In the genomic region with DNA sequence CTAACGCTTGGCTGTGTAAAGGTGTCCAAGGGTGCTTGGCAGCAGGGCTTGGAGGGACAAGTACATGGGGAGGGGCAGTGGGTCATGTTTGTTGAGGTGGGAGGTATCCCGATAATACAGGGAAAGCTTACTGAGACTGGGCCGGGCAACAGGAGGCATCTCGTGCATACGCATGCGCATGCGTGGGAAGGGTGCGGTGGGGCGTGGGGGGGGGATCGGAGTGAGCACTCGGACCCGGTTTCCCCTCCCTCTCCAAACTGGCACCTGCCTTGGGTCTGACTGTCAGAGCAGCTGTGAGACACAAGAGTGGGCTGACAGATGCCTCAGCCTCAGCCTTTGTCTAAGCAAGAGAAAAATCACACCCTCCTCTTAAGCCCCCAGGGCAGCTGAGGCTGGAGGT, we compare ENCODE assay signal across 15 mouse cellular contexts. TPM values are rescaled to one million over a fixed set of nuclear protein-coding genes. Genes with fewer than 3 reads are reported as not detected.
DNase-seq lines count a peak whose midpoint lies in the region; ATAC-seq and TF ChIP-seq lines count a peak whose summit lies in the region.
"Had no signal": no experiment of that assay in that cellular context is flagged by ENCODE, and none has a peak within 500 bp of the region (broad histone marks: within the 10 kb centered on the region; RNA-seq: fewer than 3 reads in every experiment).

No protein-coding gene starts in this region.

- H3K4me2 ChIP-seq in forebrain, embryonic 12.5 days, result no peak overlapping the region
- peak overlapping the region; percentile 39 for H3K4me2 ChIP-seq in hindbrain, postnatal 0 days (ENCODE audit: low read depth, low read length)
- peak overlapping the region; percentile 27 for H3K4me2 ChIP-seq in neural tube, embryonic 15.5 days
- H3K4me2 ChIP-seq: intestine, embryonic 15.5 days; lung, embryonic 14.5 days had no signal

- no peaks in the 10 kb centered on the region for H3K27me3 ChIP-seq in testis, adult 2 months (ENCODE audit: control insufficient read depth, insufficient read depth, low read length)
- peaks cover 56% of the 10 kb centered on the region for H3K27me3 ChIP-seq in forebrain, embryonic 12.5 days
- no peaks in the 10 kb centered on the region for H3K27me3 ChIP-seq in hindbrain, postnatal 0 days (ENCODE audit: insufficient read depth, low read length)
- H3K27me3 ChIP-seq in neural tube, embryonic 15.5 days (replicated peaks), result peaks cover 14% of the 10 kb centered on the region
- H3K27me3 ChIP-seq: intestine, embryonic 15.5 days had no signal

- WGBS in forebrain, embryonic 12.5 days, result 61% methylated on average over 12 of the region's 12 CpGs
- WGBS in hindbrain, postnatal 0 days, result 27% methylated on average over 12 of the region's 12 CpGs
- 32% methylated on average over 12 of the region's 12 CpGs for WGBS in neural tube, embryonic 15.5 days

- no peak overlapping the region for H3K27ac ChIP-seq in testis, adult 2 months (ENCODE audit: control insufficient read depth, insufficient read depth, low read depth, low read length)
- peak overlapping the region; percentile 71 for H3K27ac ChIP-seq in forebrain, embryonic 12.5 days
- H3K27ac ChIP-seq in hindbrain, postnatal 0 days, result peak overlapping the region; percentile 57
- no peak overlapping the region for H3K27ac ChIP-seq in neural tube, embryonic 15.5 days (replicated peaks)
- H3K27ac ChIP-seq: heart, embryonic 10.5 days; intestine, embryonic 15.5 days had no signal

- H3K4me1 ChIP-seq in testis, adult 2 months (ENCODE audit: control insufficient read depth, insufficient read depth, low read length), result peaks cover 5% of the 10 kb centered on the region
- H3K4me1 ChIP-seq in forebrain, embryonic 12.5 days, result peaks cover 50% of the 10 kb centered on the region
- peaks cover 15% of the 10 kb centered on the region for H3K4me1 ChIP-seq in hindbrain, postnatal 0 days (ENCODE audit: insufficient read depth, low read length)
- H3K4me1 ChIP-seq in neural tube, embryonic 15.5 days, result peaks cover 31% of the 10 kb centered on the region
- H3K4me1 ChIP-seq: intestine, embryonic 15.5 days had no signal

- TF ChIP-seq CTCF in testis, adult 2 months (IDR thresholded peaks at IDR 0.05; ENCODE audit: control insufficient read depth, insufficient read depth, insufficient replicate concordance, low read depth, low read length), result no peak
- no peak for TF ChIP-seq CTCF in hindbrain, postnatal 0 days (IDR thresholded peaks at IDR 0.05; ENCODE audit: low read depth)

- DNase-seq in testis, postnatal 10 days (ENCODE audit: low spot score), result no peak
- DNase-seq in hindbrain, postnatal 0 days (ENCODE audit: low spot score), result peak; percentile 81
- no peak for DNase-seq in adrenal gland, postnatal 4 days (ENCODE audit: low spot score in 2 of 2)
- DNase-seq in layer of hippocampus, postnatal 14 days (ENCODE audit: low spot score in 2 of 2), result no peak
- DNase-seq in left cerebral cortex, adult 11 months (ENCODE audit: low spot score), result no peak
- DNase-seq: adrenal gland, postnatal 36 days; embryo, embryonic 11 days; kidney, postnatal 4 days; lung, embryonic 14.5 days had no signal

- H3K36me3 ChIP-seq in testis, adult 2 months (ENCODE audit: control insufficient read depth, insufficient read depth, low read length), result no peaks in the 10 kb centered on the region
- no peaks in the 10 kb centered on the region for H3K36me3 ChIP-seq in forebrain, embryonic 12.5 days (replicated peaks)
- H3K36me3 ChIP-seq in hindbrain, postnatal 0 days (ENCODE audit: insufficient read depth, low read length), result no peaks in the 10 kb centered on the region
- H3K36me3 ChIP-seq in neural tube, embryonic 15.5 days, result no peaks in the 10 kb centered on the region
- H3K36me3 ChIP-seq: heart, embryonic 10.5 days; intestine, embryonic 15.5 days had no signal

- peak overlapping the region; percentile 20; the same call in 1 of the 2 replicates for H3K4me3 ChIP-seq in testis, adult 2 months (ENCODE audit: control insufficient read depth, low read depth, low read length)
- H3K4me3 ChIP-seq in forebrain, embryonic 12.5 days (replicated peaks), result no peak overlapping the region
- no peak overlapping the region for H3K4me3 ChIP-seq in hindbrain, postnatal 0 days (ENCODE audit: low read length)
- no peak overlapping the region for H3K4me3 ChIP-seq in neural tube, embryonic 15.5 days (replicated peaks)
- H3K4me3 ChIP-seq: heart, embryonic 10.5 days; intestine, embryonic 15.5 days had no signal

- no peaks in the 10 kb centered on the region for H3K9me3 ChIP-seq in forebrain, embryonic 12.5 days
- no peaks in the 10 kb centered on the region for H3K9me3 ChIP-seq in hindbrain, postnatal 0 days (ENCODE audit: low read length)
- no peaks in the 10 kb centered on the region for H3K9me3 ChIP-seq in neural tube, embryonic 15.5 days (replicated peaks)
- H3K9me3 ChIP-seq: heart, embryonic 10.5 days; intestine, embryonic 15.5 days had no signal

- H3K9ac ChIP-seq in forebrain, embryonic 12.5 days, result no peak overlapping the region
- H3K9ac ChIP-seq in hindbrain, postnatal 0 days (replicated peaks; ENCODE audit: low read length), result no peak overlapping the region
- H3K9ac ChIP-seq in neural tube, embryonic 15.5 days (replicated peaks), result peak overlapping the region; percentile 17; the same call in 1 of the 2 replicates
- H3K9ac ChIP-seq: intestine, embryonic 15.5 days; lung, embryonic 14.5 days had no signal

- TF ChIP-seq POLR2A in testis, adult 2 months (IDR thresholded peaks at IDR 0.05; ENCODE audit: control insufficient read depth, low read depth, low read length), result no peak

- peak; percentile 64 for ATAC-seq in forebrain, embryonic 12.5 days (ENCODE audit: low FRiP score)
- ATAC-seq in hindbrain, postnatal 0 days, result peak; percentile 76
- ATAC-seq in neural tube, embryonic 15.5 days (ENCODE audit: low FRiP score), result 0 out of 2 replicates have a peak, but pooled peaks have one; percentile 17
- ATAC-seq: intestine, embryonic 15.5 days had no signal

RNA-seq across cellular contexts. Expression of a gene that starts 45.1 kb away (rescaled TPM):
- polyA plus RNA-seq in testis, adult 2 months (2012; rRNA removed), result 3.9 and 5.8 TPM in 2 replicates
- 16.4 and 16.8 TPM in 2 replicates for polyA plus RNA-seq in forebrain, embryonic 12.5 days (2016; fragmentation: Nextera tagmentation; extraction: Ambion mirVana)
- total RNA-seq in hindbrain, postnatal 0 days (2014; rRNA removed), result 49.7 and 52.0 TPM in 2 replicates
- polyA plus RNA-seq in hindbrain, postnatal 0 days (2015; fragmentation: Nextera tagmentation; extraction: Ambion mirVana), result 28.9 and 32.0 TPM in 2 replicates
- 30.0 and 37.6 TPM in 2 replicates for polyA plus RNA-seq in neural tube, embryonic 15.5 days (2015; fragmentation: Nextera tagmentation; extraction: Ambion mirVana)
- total RNA-seq in adrenal gland, postnatal 4 days (2021), result 1 to 10 TPM in 1 of 2 experiments, under 1 TPM in 1; 0.62 to 9.8 TPM
- total RNA-seq in layer of hippocampus, postnatal 14 days (2021), result 1 to 10 TPM in 1 of 2 experiments, under 1 TPM in 1; 0.91 to 1.6 TPM
- total RNA-seq: adrenal gland, postnatal 36 days had no signal
- polyA plus RNA-seq: lung, embryonic 14.5 days; urinary bladder, adult 2 months had no signal

RNA-seq across cellular contexts. Expression of a gene that starts 57.1 kb away (rescaled TPM):
- polyA plus RNA-seq in testis, adult 2 months (2012; rRNA removed), result 16.6 and 16.8 TPM in 2 replicates
- polyA plus RNA-seq in forebrain, embryonic 12.5 days (2016; fragmentation: Nextera tagmentation; extraction: Ambion mirVana), result 53.4 and 63.4 TPM in 2 replicates
- total RNA-seq in hindbrain, postnatal 0 days (2014; rRNA removed), result 17.2 and 36.0 TPM in 2 replicates
- 42.7 and 44.4 TPM in 2 replicates for polyA plus RNA-seq in hindbrain, postnatal 0 days (2015; fragmentation: Nextera tagmentation; extraction: Ambion mirVana)
- polyA plus RNA-seq in neural tube, embryonic 15.5 days (2015; fragmentation: Nextera tagmentation; extraction: Ambion mirVana), result 49.8 and 53.9 TPM in 2 replicates
- total RNA-seq in adrenal gland, postnatal 4 days (2021), result 10 to 100 TPM; 27.4 to 30.5 TPM
- total RNA-seq in layer of hippocampus, postnatal 14 days (2021), result 10 to 100 TPM; 19.8 to 23.4 TPM

Comparison
In these comparisons a context has a peak if more than half of its experiments do, and no peak if none do; other contexts are left out.
1. H3K27ac ChIP-seq: peak in forebrain, embryonic 12.5 days (single experiment) and hindbrain, postnatal 0 days (single experiment); none in testis, adult 2 months (single experiment) and neural tube, embryonic 15.5 days (single experiment).
2. ATAC-seq: peak in every context shown above with its lines; median percentile 76 in hindbrain, postnatal 0 days; 64 in forebrain, embryonic 12.5 days; 17 in neural tube, embryonic 15.5 days.